Mouse (Mus musculus) adrenal gland, postnatal 10 days (tissue): ENCODE measurements around the gene Iqcc. TPM values are rescaled to one million over a fixed set of nuclear protein-coding genes. Genes with fewer than 3 reads are reported as not detected.

Experiments used
- DNase-seq: peaks from one replicate; pipeline ENCODE4 v3.0.0; 2021; ENCODE audit warnings: mixed read lengths
- total RNA-seq, 2 experiments: library from RNA; stranded (reverse); gene quantifications; 2 replicates each; pipeline ENCODE4 v1.2.3; 2021

Iqcc gene
- total RNA-seq, 2 experiments from 2014 or later = 17.4 to 28.2 TPM

DNA sequence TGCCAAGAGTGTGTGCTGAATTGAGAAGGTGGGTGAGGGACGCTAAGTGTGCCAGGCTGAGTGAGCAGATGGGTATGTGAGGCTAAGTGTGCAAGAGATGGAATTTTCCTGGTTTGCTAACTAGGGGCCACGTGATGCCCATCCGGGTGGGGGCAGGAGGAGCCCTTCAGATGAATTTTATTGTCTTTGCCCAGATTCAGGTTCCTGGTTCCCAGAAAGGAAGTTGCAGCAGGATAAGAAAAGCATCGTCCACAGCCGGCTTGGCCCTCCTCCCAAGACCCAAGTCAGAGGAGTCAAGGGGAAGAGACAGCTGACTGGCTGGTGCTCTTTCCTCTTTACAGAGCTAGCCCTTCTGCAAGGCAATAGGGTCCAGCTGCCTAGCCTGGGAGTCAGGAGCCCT is 40.4 kb downstream of the Iqcc start, which contains the start of gene Fam167b:
Gene Fam167b (minus strand): TSS at position 84 of the 400 bp plus-strand sequence.
- DNase-seq = peak; percentile 39

DNA sequence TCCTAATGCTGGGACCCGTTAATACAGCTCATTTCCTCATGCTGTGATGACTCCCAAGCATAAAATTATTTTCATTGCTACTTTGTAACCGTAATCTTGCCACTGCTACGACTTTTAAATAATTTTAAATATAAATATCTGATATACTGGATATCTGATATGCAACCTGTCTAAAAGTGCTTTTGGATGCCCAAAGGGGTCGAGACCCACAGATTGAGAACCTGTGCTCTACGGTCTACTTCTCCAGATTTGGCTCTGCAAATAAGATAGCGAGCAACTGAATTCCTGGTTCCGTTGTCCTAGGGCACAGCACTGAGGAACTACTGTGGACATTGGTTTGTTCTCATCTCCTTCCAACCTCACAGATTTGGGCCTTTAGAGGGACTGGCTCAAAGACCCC is 41.2 kb downstream of the Iqcc start:
- DNase-seq = no peak

DNA sequence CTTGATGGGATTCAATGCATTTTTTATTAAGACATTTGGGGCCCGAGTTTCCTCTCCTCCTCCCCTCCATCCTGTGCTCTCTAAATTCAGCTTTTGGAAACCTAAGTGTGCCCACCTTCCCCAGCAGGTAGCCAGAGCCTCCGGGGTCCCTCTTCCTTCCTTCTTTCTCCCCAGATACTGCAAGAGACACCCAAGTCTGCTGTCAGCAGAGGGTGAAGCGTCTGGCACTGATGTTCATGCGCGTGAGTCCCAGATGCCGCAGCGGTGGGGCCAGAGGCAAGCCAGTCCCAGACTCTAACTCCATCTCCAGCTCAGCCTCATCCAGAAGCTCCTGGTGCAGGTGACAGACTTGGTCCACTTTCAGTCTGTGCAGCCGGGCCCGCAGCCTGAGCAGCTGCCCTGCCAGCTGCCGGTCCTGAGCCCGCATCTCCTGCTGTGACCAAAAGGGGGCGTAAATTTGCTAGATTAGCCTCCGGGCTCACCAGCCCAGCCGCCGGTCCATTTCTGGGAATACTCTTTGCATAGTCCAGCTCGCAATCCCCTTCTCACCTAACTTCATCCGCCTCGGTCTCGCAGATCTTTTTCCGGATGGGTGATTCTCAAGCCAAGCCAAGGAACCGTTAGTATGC is 41.9 kb downstream of the Iqcc start:
- DNase-seq = peak; percentile 86

DNA sequence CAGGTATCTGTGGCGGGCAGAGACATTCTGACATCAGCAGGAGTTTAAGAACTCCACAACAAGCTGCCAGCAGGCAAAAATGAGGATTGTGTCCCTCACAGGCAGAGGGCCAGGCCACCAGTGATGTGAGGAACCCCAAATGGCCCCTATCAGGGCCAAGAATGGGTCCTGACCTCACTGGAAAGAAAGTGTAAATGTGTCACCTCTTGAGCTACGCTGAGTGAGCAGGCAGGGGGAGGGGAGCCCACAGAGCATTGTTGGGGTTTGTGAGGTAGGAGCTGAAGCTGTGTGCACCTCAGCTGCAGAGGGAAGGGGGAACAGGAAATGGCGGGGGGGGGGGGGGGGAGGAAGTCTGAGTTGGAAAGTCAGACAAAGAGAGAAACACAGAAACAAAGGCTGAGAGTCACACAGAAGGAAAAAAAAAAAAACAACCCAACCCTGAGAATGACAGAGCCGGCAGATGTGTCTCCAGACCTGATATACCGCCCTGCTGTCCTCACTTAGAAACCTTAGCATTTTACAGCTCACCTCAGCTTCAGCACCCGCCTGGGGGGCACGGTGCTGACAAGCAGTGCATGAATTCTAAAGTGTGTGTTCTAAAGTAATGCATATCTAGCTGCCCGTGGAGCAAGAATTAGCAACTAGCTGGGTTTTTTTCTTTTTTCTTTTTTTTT is 43.6 kb downstream of the Iqcc start:
- no peak for DNase-seq

DNA sequence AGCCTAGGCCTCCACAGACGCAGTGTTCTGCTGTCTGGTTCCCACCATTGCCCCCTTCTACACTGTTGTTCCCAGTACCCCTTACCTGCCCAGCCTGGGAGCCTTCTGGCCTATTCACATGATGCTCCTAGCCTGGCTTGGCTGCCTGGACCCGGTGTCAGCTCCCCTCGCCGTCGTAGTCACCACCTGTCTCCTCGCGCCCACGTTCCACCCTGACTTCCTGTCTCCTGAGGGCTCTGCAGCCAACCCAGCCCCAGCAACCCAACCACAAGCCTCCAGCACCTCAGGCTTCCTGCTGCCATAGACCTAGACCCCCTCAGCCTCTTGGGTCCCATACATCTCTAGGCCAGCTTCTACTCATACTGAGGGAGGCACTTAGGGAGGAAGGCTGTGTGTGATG is 45.5 kb downstream of the Iqcc start, which contains the start of gene Lck:
Gene Lck (minus strand): TSS at position 212 of the 400 bp plus-strand sequence.
- DNase-seq = no peak

DNA sequence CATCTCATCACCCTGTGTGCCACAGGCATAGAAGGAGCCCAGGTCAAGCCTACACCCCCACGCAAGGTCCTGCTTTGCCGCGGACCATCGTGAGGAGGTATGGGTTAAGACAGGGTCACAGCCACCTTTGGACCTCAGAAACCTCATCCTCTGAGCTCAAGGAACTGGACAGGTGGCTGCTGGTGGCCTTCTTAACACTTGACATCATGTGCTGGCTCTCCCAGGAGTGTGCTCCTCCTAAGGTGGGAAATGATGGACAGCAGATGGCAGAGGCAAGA is 45.9 kb downstream of the Iqcc start:
- no peak for DNase-seq

DNA sequence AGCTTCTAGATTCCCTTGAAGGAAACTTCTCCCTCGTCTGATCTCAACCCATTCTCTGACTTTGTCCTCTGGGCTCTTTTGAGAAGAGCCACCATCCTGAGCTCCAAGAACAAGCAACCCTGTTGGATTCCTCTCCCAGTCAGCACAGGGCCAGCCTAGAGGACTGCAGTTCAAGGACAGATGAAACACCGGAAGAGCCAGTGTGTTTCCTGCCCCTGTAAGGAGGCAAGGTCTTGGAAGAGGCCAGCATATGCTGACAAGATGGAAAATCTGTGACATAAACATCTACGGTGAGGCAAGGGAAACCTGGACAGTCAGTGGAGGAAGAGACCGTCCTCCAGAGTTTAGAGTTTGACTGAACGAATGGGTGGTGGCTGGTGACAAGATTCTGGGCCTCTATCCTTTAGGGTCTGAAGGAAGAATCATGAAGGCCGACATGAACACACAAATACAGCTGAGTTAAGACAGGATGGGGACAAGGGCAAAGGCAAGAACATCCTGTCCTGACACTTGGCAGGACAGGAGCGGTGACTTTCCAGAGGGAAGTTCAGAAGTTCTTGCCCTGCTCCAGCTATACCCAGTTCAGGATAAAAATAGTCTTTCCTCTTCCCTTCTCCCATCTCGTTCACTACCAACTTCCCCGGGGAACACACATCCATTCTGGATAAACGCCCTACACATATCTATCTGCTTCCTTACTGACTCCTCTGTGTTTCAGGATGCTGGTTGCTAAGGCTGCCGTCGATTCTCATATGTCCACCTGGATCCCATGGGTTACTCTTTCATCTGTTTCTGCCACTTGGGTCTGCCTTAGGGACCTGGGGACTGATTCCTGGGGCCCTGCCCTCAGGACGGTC is 46.4 kb downstream of the Iqcc start:
- DNase-seq = no peak

DNA sequence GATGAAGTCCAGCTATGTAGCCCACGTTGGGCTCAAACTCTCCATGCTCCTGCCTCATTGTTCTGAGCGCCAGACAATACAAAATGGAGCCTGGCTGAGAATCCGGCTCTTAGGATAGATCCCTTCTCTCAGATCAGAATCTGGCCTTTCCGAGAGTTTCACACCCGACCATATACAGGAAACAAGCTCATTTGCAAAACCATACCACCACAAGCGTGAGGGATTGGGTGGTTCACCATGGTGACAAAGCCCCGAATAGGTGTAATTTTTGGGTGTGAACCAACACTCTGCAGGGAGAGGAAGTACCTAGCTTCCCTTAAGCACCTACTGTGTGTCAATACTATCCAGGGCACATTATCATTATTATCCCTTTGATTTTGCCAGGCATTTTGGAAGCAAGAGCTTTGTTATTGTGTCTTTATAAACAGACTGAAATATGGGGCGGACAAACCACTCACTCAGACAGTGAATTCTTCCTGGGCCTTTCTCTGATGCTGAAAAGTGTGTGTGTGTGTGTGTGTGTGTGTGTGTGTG is 47.3 kb downstream of the Iqcc start:
- no peak for DNase-seq

DNA sequence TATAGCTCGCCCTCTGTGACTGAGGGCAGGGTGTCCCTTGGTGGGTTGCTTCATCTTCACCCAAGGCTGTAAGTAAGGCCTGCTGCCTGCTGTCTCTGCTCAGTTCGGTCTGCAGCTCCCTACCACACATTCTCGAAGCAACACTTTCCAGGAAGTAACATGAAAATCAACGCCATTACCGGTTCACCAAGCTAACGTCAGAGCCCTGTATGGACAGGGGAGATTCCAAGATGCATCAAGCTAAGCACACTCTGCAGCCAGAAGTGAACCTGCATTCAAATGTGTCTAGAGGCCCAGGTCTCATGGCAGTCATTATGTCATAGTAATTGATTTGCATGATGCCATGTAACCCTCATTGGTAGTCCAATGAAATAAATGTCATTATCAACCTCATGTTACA is 48.9 kb downstream of the Iqcc start:
- DNase-seq = no peak

DNA sequence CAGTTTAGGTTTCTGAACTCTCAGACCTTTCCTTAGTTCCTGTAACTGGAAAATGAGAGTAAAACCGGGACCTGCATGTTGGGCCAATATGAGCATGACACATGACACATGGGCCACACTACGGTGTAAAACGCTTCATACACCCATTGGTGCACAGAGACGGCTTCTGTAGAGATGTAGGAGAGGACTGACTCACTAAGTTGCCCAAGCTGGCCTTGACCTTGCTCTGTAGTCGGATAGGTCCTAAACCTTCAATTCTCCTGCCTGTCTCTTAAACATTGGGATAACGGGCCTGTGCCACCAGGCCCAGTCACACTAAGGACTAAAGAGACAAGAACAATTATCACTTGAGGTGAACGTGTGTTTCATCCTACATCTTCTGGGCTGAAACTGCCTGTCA is 50.5 kb downstream of the Iqcc start:
- DNase-seq = no peak

DNA sequence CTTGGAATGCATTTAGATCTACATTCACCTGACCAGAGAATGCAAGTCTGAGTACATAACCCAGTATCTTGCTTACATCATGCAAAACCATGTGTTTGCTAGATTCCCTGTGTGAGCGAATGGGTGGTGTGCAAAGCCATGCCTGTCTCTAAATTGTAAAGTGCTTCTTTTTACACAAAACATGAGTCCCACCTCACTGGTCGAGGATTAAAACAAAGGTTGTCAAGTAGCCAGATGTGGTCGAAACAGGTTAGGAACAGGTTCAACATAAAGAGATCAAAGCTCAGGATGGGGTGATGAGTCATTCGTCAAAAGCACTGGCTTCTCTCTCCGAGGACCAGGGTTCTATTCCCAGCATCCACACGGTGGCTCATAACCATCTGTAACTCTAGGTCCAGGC is 53.8 kb downstream of the Iqcc start:
- DNase-seq = no peak

Other genes starting within 250 kb of the Iqcc start
- 10 to 100 TPM; 10.1 to 10.7 TPM for gene Zbtb8a, start 241.0 kb downstream of the Iqcc start, total RNA-seq
- under 1 TPM; 0.33 to 0.39 TPM for gene Zbtb8b, start 178.2 kb downstream of the Iqcc start, total RNA-seq
- gene Bsdc1, start 157.5 kb downstream of the Iqcc start, total RNA-seq = 10 to 100 TPM; 41.3 to 45.7 TPM
- not detected for gene Tssk3, start 128.1 kb downstream of the Iqcc start, total RNA-seq
- not detected for gene Fam229a, start 127.9 kb downstream of the Iqcc start, total RNA-seq
- gene Marcksl1, start 105.5 kb downstream of the Iqcc start, total RNA-seq = 10 to 100 TPM; 75.3 to 85.9 TPM
- 10 to 100 TPM; 54.5 to 59.1 TPM for gene Hdac1, start 76.4 kb downstream of the Iqcc start, total RNA-seq
- gene Lck, start 45.5 kb downstream of the Iqcc start, total RNA-seq = 1 to 10 TPM; 8.1 to 9.8 TPM
- 10 to 100 TPM; 24.4 to 28.1 TPM for gene Fam167b, start 40.5 kb downstream of the Iqcc start, total RNA-seq
- 100 to 1,000 TPM; 192 to 198 TPM for gene Eif3i, start 18.5 kb downstream of the Iqcc start, total RNA-seq
- gene Tmem234, start 18.4 kb downstream of the Iqcc start, total RNA-seq = 10 to 100 TPM; 83.6 to 86.2 TPM
- gene Dcdc2b, start 4.8 kb downstream of the Iqcc start, total RNA-seq = 1 to 10 TPM in 1 of 2 experiments, under 1 TPM in 1; 0.99 to 2.0 TPM
- gene Ccdc28b, start 4.8 kb upstream of the Iqcc start, total RNA-seq = 10 to 100 TPM; 59.4 to 64.4 TPM
- gene Txlna, start 22.0 kb upstream of the Iqcc start, total RNA-seq = 10 to 100 TPM; 56.7 to 61.2 TPM
- gene Kpna6, start 53.7 kb upstream of the Iqcc start, total RNA-seq = 10 to 100 TPM; 70.4 to 80.6 TPM
- gene Tmem39b, start 77.7 kb upstream of the Iqcc start, total RNA-seq = 10 to 100 TPM in 1 of 2 experiments, 1 to 10 TPM in 1; 9.7 to 11.4 TPM
- 10 to 100 TPM; 64.3 to 83.7 TPM for gene Khdrbs1, start 123.2 kb upstream of the Iqcc start, total RNA-seq
- gene Ptp4a2, start 192.1 kb upstream of the Iqcc start, total RNA-seq = 100 to 1,000 TPM; 260 to 289 TPM